10 mouse cellular contexts compared by ENCODE assay signal in the genomic region with DNA sequence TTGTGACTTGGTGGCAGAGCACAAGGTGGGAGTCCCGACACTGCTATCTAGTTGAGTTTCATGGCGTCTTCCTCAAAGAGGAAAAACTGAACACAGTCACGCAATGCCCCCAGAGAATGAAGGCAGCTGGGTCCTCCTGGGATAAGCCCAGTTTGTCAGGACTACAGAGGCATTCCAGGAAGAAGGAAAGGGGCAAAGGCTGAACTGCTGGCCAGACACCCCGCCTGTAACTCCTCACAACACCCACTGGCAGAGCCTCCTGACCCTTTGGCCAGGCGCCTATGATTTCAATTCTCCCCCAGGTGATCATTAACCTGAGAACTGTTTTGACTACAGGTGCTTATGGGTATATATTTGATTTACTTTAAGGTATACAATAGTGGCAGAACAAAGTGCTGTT. TPM values are rescaled to one million over a fixed set of nuclear protein-coding genes. Genes with fewer than 3 reads are reported as not detected.
DNase-seq lines count a peak whose midpoint lies in the region; ATAC-seq and TF ChIP-seq lines count a peak whose summit lies in the region.
"Had no signal": no experiment of that assay in that cellular context is flagged by ENCODE, and none has a peak within 500 bp of the region (broad histone marks: within the 10 kb centered on the region; RNA-seq: fewer than 3 reads in every experiment).

No protein-coding gene starts in this region.

- 87% methylated on average over 5 of the region's 5 CpGs for WGBS in forebrain, embryonic 15.5 days
- 69% methylated on average over 5 of the region's 5 CpGs for WGBS in forebrain, embryonic 11.5 days
- WGBS in lung, postnatal 0 days = 62% methylated on average over 5 of the region's 5 CpGs
- WGBS in stomach, embryonic 14.5 days = 45% methylated on average over 5 of the region's 5 CpGs

- no peak overlapping the region for H3K4me3 ChIP-seq in forebrain, embryonic 15.5 days
- no peak overlapping the region for H3K4me3 ChIP-seq in forebrain, embryonic 11.5 days (ENCODE audit: low read depth, low read length)
- H3K4me3 ChIP-seq in lung, postnatal 0 days (ENCODE audit: low read depth, low read length) = peak overlapping the region; percentile 14; the same call in 1 of the 2 replicates
- 0 out of 2 replicates have a peak overlapping the region, but pooled peaks have one; percentile 12 for H3K4me3 ChIP-seq in stomach, embryonic 14.5 days (ENCODE audit: low read depth, low read length)

- peak overlapping the region; percentile 8; the same call in 1 of the 2 replicates for H3K4me2 ChIP-seq in forebrain, embryonic 15.5 days (replicated peaks)
- no peak overlapping the region for H3K4me2 ChIP-seq in forebrain, embryonic 11.5 days (ENCODE audit: low read depth, low read length, severe bottlenecking)
- peak overlapping the region; percentile 44 for H3K4me2 ChIP-seq in lung, postnatal 0 days (replicated peaks; ENCODE audit: low read depth, low read length)
- peak overlapping the region; percentile 30 for H3K4me2 ChIP-seq in stomach, embryonic 14.5 days (replicated peaks; ENCODE audit: low read depth, low read length)

- H3K9ac ChIP-seq in forebrain, embryonic 15.5 days (replicated peaks) = 0 out of 2 replicates have a peak overlapping the region, but pooled peaks have one; percentile 4
- H3K9ac ChIP-seq in forebrain, embryonic 11.5 days (ENCODE audit: low read length) = no peak overlapping the region
- H3K9ac ChIP-seq in lung, postnatal 0 days (replicated peaks; ENCODE audit: low read depth) = no peak overlapping the region
- no peak overlapping the region for H3K9ac ChIP-seq in stomach, embryonic 14.5 days (replicated peaks; ENCODE audit: low read depth, low read length)

- no peak for TF ChIP-seq CTCF in lung, postnatal 0 days (IDR thresholded peaks at IDR 0.05)

- H3K4me1 ChIP-seq in forebrain, embryonic 15.5 days = peaks cover 55% of the 10 kb centered on the region
- peaks cover 15% of the 10 kb centered on the region; the same call in 1 of the 2 replicates for H3K4me1 ChIP-seq in forebrain, embryonic 11.5 days (replicated peaks; ENCODE audit: control insufficient read depth, insufficient read depth, low read length)
- H3K4me1 ChIP-seq in lung, postnatal 0 days (ENCODE audit: insufficient read depth, low read depth, low read length) = peaks cover 46% of the 10 kb centered on the region
- peaks cover 59% of the 10 kb centered on the region for H3K4me1 ChIP-seq in stomach, embryonic 14.5 days (ENCODE audit: control insufficient read depth, insufficient read depth, low read length)

- TF ChIP-seq EP300 in lung, postnatal 0 days (IDR thresholded peaks at IDR 0.05) = no peak

- no peak for DNase-seq in forebrain, embryonic 11.5 days (ENCODE audit: low spot score)
- DNase-seq in lung, postnatal 0 days (ENCODE audit: low spot score) = no peak
- DNase-seq in lung, adult 18-20 months = no peak
- peak; percentile 84 to 90 for DNase-seq in kidney, postnatal 36 days
- DNase-seq in thymus, adult 18-20 months = no peak
- DNase-seq in thymus, postnatal 36 days = no peak
- DNase-seq: cerebellum, postnatal 14 days; thymus, postnatal 4 days had no signal

- H3K36me3 ChIP-seq in forebrain, embryonic 15.5 days = no peaks in the 10 kb centered on the region
- no peaks in the 10 kb centered on the region for H3K36me3 ChIP-seq in forebrain, embryonic 11.5 days (ENCODE audit: control insufficient read depth, insufficient read depth, low read length)
- no peaks in the 10 kb centered on the region for H3K36me3 ChIP-seq in lung, postnatal 0 days (ENCODE audit: insufficient read depth, low read length)
- H3K36me3 ChIP-seq in stomach, embryonic 14.5 days (ENCODE audit: control insufficient read depth, insufficient read depth, low read length) = no peaks in the 10 kb centered on the region

- no peaks in the 10 kb centered on the region for H3K9me3 ChIP-seq in forebrain, embryonic 15.5 days
- H3K9me3 ChIP-seq in forebrain, embryonic 11.5 days (ENCODE audit: control insufficient read depth, low read length) = no peaks in the 10 kb centered on the region
- H3K9me3 ChIP-seq in lung, postnatal 0 days (ENCODE audit: low read length) = no peaks in the 10 kb centered on the region
- no peaks in the 10 kb centered on the region for H3K9me3 ChIP-seq in stomach, embryonic 14.5 days (ENCODE audit: control insufficient read depth, low read depth, low read length)

- H3K27ac ChIP-seq in forebrain, embryonic 15.5 days (replicated peaks) = no peak overlapping the region
- H3K27ac ChIP-seq in forebrain, embryonic 11.5 days (ENCODE audit: low read depth, low read length) = no peak overlapping the region
- 0 out of 2 replicates have a peak overlapping the region, but pooled peaks have one; percentile 1 for H3K27ac ChIP-seq in lung, postnatal 0 days (ENCODE audit: low read length)
- peak overlapping the region; percentile 33; the same call in 1 of the 2 replicates for H3K27ac ChIP-seq in stomach, embryonic 14.5 days (ENCODE audit: low read length)

- H3K27me3 ChIP-seq in forebrain, embryonic 15.5 days = no peaks in the 10 kb centered on the region
- no peaks in the 10 kb centered on the region for H3K27me3 ChIP-seq in forebrain, embryonic 11.5 days (ENCODE audit: control insufficient read depth, insufficient read depth, low read length)
- no peaks in the 10 kb centered on the region for H3K27me3 ChIP-seq in lung, postnatal 0 days (replicated peaks; ENCODE audit: insufficient read depth, low read length)
- H3K27me3 ChIP-seq in stomach, embryonic 14.5 days (ENCODE audit: control insufficient read depth, insufficient read depth, low read length) = no peaks in the 10 kb centered on the region

- ATAC-seq in forebrain, embryonic 15.5 days (replicated peaks) = no peak
- ATAC-seq in forebrain, embryonic 11.5 days (replicated peaks; ENCODE audit: low FRiP score) = no peak
- no peak for ATAC-seq in lung, postnatal 0 days
- ATAC-seq in stomach, embryonic 14.5 days (ENCODE audit: insufficient number of reproducible peaks, insufficient read depth, low FRiP score, low read depth) = no peak

RNA-seq across cellular contexts. Expression of a gene that starts 3.9 kb away (rescaled TPM):
- polyA plus RNA-seq in forebrain, embryonic 15.5 days (2015; fragmentation: Nextera tagmentation; extraction: Ambion mirVana) = 39.3 and 40.3 TPM in 2 replicates
- polyA plus RNA-seq in forebrain, embryonic 11.5 days (2014; fragmentation: Nextera tagmentation; extraction: Ambion mirVana) = 16.5 and 18.3 TPM in 2 replicates
- polyA plus RNA-seq in lung, postnatal 0 days (2015; fragmentation: Nextera tagmentation; extraction: Ambion mirVana) = 26.3 and 28.1 TPM in 2 replicates
- polyA plus RNA-seq in stomach, embryonic 14.5 days (2014; fragmentation: Nextera tagmentation; extraction: Ambion mirVana) = 95.5 and 98.3 TPM in 2 replicates

Comparison
In these comparisons a context has a peak if more than half of its experiments do, and no peak if none do; other contexts are left out.
1. H3K27ac ChIP-seq: peak in lung, postnatal 0 days (single experiment) and stomach, embryonic 14.5 days (single experiment); none in forebrain, embryonic 15.5 days (single experiment) and forebrain, embryonic 11.5 days (single experiment).
2. H3K4me3 ChIP-seq: peak in lung, postnatal 0 days (single experiment) and stomach, embryonic 14.5 days (single experiment); none in forebrain, embryonic 15.5 days (single experiment) and forebrain, embryonic 11.5 days (single experiment).
3. DNase-seq: peak in kidney, postnatal 36 days (2 of 2); none in forebrain, embryonic 11.5 days (single experiment), lung, postnatal 0 days (single experiment), lung, adult 18-20 months (0 of 2), thymus, adult 18-20 months (0 of 2) and thymus, postnatal 36 days (0 of 2).